Mouse (Mus musculus) gastrocnemius, adult 2 months (tissue): ENCODE measurements around the gene Thsd7b. TPM values are rescaled to one million over a fixed set of nuclear protein-coding genes. Genes with fewer than 3 reads are reported as not detected.

Experiments
- DNase-seq: peaks from one replicate; pipeline ENCODE4 v3.0.0; 2022
- H3K27ac ChIP-seq: fragments of 200-600 bp; 2 replicates; pipeline ENCODE4 v1.8.1; 2022; ENCODE audit warnings: mild to moderate bottlenecking
- H3K4me3 ChIP-seq: fragments of 200-600 bp; 2 replicates; pipeline ENCODE4 v1.8.1; 2022; ENCODE audit warnings: mild to moderate bottlenecking, moderate library complexity
- CTCF ChIP-seq: fragments of 200-600 bp; IDR thresholded peaks from 2 replicates; pipeline ENCODE4 v1.8.1; 2022; ENCODE audit warnings: antibody characterized with exemption, mild to moderate bottlenecking, moderate library complexity
- intact Hi-C: fragments of 180-260 bp; cut with DNase I; formaldehyde crosslinking; loops from one replicate; pipeline ENCODE4 v1.15.1; 2025
- long read RNA-seq, 2 experiments: library from polyadenylated mRNA; stranded (forward); transcript quantifications; one replicate each; pipeline ENCODE4 v2.0.0; 2021
- total RNA-seq, 2 experiments: library from RNA; stranded (reverse); gene quantifications; 2 replicates each; pipeline ENCODE4 v1.2.3; 2021

Gene Thsd7b
- under 1 TPM; 0.26 to 0.53 TPM for total RNA-seq
- long read RNA-seq, experiment 1: 0 reads
- long read RNA-seq, experiment 2, partial matches to known transcripts: 0 of 3 reads
- long read RNA-seq, experiment 2, other reads (novel, unspliced or antisense): 3 of 3 reads

DNA sequence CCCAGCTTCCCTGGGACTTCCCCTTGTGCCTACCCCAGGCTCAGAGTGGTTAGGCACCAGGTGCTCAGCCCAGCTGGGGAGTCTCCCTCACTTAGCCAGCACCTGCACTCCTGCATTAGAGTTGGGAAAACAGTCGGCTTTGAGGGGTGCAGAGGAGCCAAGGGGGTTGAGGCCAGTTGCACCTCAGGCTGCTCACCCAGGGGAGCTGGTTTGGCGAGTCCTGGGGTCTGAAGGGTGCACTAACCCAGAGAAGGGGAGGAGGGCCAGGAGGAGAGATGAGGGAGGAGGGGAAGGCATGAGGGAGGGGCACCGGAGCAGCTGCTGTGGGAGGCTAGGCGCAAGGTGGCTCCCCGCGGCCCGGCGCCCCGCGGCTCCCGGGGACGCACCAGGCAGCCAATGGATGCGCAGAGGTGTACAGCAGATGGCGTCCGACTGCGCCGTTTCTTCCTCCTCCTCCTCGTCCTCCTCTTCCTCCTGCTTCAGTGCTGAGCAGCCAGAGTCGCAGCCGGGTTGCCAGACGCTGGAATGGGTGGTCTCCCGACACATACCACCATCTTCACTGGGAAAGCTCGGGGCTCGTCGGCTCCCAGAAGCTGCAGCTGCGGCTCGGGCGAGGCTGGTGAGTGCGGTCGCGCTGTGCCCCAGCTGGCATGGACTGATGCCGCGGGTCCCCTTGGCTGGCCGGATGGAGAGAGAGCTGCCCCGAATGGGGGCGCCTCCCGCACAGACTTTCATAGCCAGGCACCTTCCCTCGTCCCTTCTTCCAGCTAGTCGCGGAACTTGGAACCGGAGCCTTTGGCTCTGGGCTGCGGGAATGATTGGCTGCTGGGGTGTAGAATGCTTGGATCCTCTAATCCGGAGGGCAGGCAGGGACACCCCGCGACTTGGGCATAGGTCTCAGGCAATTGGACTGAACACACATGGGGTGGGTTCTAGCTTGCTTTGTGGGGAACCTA is at the start of gene Thsd7b:
TSS of gene Thsd7b (plus strand) at position 321 of the 956 bp plus-strand sequence.
- H3K4me3 ChIP-seq: peak within 1 kb of the TSS; percentile 44
- TF ChIP-seq CTCF: no peak
- H3K27ac ChIP-seq: no peak within 1 kb of the TSS
- no peak for DNase-seq
- intact Hi-C loops: no loop called here

GRCm38 (mm10) chr1:129244292-129244691 is 28.8 kb upstream of the Thsd7b start:
- H3K4me3 ChIP-seq: no peak overlapping the region
- no peak for DNase-seq
- peak; percentile 62 for TF ChIP-seq CTCF
- H3K27ac ChIP-seq: no peak overlapping the region
- intact Hi-C loops: loop anchor here (2.0 kb wide), 1 partner anchor 189 kb away; no protein-coding TSS in a partner anchor

DNA sequence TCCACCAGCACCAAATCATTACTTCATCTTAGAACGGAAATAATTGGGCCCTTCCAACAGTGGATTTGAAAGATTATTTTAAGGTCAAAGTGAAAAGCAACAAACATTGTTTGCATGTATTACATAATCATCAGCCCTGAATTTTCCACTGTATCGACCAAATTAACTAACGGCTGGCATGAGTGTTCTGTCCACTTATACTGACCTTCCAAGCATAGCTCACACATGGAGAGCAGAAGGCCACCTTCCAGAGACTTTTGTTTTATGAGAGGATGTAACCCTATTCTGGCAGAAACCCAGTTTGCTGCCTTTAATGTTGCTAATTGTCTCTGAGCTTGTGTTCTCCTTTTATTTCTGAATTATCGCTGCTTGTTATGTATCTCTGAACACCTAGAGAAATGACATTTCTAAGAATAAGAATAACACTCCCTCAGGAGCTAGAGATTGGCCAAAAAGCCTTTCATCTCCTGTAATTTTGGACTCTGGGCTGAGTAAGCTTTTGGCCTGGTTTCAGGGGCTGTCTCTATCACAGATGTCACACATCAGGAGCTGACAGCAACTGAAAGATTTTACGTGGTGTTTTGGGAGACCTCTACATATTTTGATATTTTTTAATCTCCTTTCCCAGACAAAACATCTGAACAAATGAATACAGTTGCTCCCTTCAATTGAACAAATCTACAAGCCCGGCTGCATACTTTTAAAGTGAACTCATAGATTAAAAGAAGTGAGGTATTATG is 22.2 kb upstream of the Thsd7b start:
- TF ChIP-seq CTCF: no peak
- Histone ChIP-seq H3K4me3 (no peak overlapping the region), H3K27ac (no peak overlapping the region)
- no peak for DNase-seq
- intact Hi-C loops: no loop called here

DNA sequence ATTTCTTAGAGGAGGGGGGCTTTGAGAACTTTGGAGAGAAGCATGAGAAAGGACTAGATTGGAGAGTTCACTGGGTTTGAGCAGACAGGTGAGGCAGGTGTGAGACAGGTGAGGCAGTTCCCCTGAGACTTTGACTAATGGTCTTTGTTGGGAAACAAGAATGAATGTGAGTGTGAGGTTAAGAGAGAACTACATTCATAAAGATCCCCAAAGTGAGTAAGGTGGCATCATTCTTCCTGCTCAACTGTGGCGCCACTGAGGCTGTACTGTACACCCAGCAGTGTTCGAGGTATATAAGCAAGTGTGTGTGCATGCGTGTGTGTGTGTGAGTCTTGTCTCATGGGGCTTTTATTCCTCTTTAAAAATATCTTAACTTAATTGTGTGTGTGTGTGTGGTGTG is 6.4 kb upstream of the Thsd7b start:
- intact Hi-C loops: no loop called here
- Histone ChIP-seq H3K4me3 (no peak overlapping the region), H3K27ac (no peak overlapping the region)
- TF ChIP-seq CTCF: no peak
- no peak for DNase-seq

GRCm38 (mm10) chr1:129304173-129304572 is 31.1 kb downstream of the Thsd7b start:
- no peak for DNase-seq
- Histone ChIP-seq H3K27ac (no peak overlapping the region), H3K4me3 (no peak overlapping the region)
- intact Hi-C loops: no loop called here
- TF ChIP-seq CTCF: no peak

DNA sequence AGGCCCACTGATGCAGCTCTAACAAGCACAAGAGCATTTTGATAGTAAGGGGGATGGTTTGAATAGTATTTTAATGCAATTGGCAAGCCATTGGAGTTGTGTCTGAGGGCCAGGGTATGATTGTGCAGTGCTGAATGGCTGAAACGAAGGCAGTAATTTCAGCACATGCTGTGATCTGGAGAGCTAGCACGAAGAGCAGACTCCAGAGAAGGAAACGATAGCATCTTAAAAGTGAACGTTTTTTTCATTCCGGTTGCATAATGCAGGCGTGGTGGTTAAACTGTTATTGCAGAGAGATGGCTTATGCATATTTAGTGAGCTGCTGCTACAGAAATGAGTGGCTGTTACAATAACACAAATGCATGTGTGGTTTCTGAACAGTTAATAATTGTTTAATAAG is 51.3 kb downstream of the Thsd7b start:
- TF ChIP-seq CTCF: no peak
- intact Hi-C loops: no loop called here
- DNase-seq: no peak
- no peak overlapping the region for H3K27ac ChIP-seq
- no peak overlapping the region for H3K4me3 ChIP-seq

GRCm38 (mm10) chr1:129324798-129325197 is 51.7 kb downstream of the Thsd7b start:
- DNase-seq: no peak
- TF ChIP-seq CTCF: no peak
- intact Hi-C loops: no loop called here
- Histone ChIP-seq H3K4me3 (no peak overlapping the region), H3K27ac (no peak overlapping the region)

- Histone ChIP-seq H3K4me3 (no peak overlapping the region), H3K27ac (no peak overlapping the region)
- intact Hi-C loops: no loop called here
- no peak for DNase-seq
- no peak for TF ChIP-seq CTCF
Observed at GRCm38 (mm10) chr1:129356631-129357030, 83.5 kb downstream of the Thsd7b start.

- H3K27ac ChIP-seq: no peak overlapping the region
- intact Hi-C loops: no loop called here
- DNase-seq: no peak
- no peak overlapping the region for H3K4me3 ChIP-seq
- TF ChIP-seq CTCF: no peak
Observed at GRCm38 (mm10) chr1:129357378-129357777, 84.3 kb downstream of the Thsd7b start.

GRCm38 (mm10) chr1:129363368-129363767 is 90.3 kb downstream of the Thsd7b start:
- TF ChIP-seq CTCF: no peak
- H3K27ac ChIP-seq: no peak overlapping the region
- intact Hi-C loops: no loop called here
- no peak for DNase-seq
- H3K4me3 ChIP-seq: no peak overlapping the region

DNA sequence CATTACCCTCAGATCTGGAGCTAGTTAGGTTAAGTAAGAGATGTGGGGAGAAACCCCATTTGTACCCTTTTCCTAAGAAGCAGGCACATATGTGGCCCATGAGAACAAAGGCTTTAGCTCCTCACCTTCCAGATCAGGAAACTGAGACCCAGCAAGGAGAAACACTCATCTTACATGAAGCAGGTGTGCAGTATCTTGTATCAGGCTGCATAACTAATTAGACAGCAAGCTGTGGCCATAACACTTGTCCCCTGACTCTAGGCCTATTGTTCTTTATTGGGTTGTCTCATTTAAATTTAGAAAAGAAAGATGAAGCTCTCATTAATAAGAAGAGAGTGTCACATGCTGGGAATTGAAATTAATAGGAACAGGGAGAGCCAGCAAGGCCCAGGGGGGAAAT is 91.7 kb downstream of the Thsd7b start:
- no peak for DNase-seq
- no peak overlapping the region for H3K27ac ChIP-seq
- TF ChIP-seq CTCF: no peak
- no peak overlapping the region for H3K4me3 ChIP-seq
- intact Hi-C loops: no loop called here

DNA sequence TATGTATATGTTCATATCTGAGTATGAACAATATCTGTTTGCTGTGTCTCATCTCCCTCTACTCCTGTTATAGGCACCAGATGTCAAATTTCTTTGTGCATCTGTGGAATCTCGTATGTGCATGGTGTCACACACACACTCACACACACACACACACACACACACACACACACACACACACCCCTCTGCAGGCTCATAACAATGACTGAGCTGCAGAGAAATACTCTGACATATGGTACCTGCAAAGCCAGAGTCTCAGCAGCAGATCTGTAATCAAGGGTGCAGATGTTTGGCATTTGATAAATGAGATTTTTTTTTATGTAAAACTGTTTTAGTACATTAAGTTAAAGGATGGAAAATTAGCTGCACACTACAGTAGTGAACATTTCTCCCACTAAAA is 92.5 kb downstream of the Thsd7b start:
- Histone ChIP-seq H3K27ac (no peak overlapping the region), H3K4me3 (no peak overlapping the region)
- intact Hi-C loops: no loop called here
- DNase-seq: no peak
- TF ChIP-seq CTCF: no peak

- no peak overlapping the region for H3K27ac ChIP-seq
Observed at GRCm38 (mm10) chr1:129386479-129386878, 113.4 kb downstream of the Thsd7b start.

More at GRCm38 (mm10) chr1:129386479-129386878, 113.4 kb downstream of the Thsd7b start:
- TF ChIP-seq CTCF: no peak
- intact Hi-C loops: no loop called here
- no peak for DNase-seq
- no peak overlapping the region for H3K4me3 ChIP-seq
